Mouse (Mus musculus): ENCODE results near the gene Tubb1.

GRCm38 (mm10) chr2:174448405-174448804 is 2.1 kb upstream of the Tubb1 start:
- TF ChIP-seq POLR2A (IDR thresholded peaks at IDR 0.05; ENCODE audit: low read depth, low read length) (no peak), CTCF (IDR thresholded peaks at IDR 0.05; ENCODE audit: extremely low read depth, insufficient read length, insufficient replicate concordance, low read depth, low read length) (no peak)

Measured in small intestine, adult 2 months (tissue).